Mouse (Mus musculus): ENCODE data around the gene Sec14l1.
A peak's percentile ranks its signal among the peaks of the same experiment; 100 is the strongest.

The Sec14l1 gene

GRCm38 (mm10) chr11:117154088-117154815, 39.3 kb downstream of the Sec14l1 start:
- DNase-seq (ENCODE audit: low spot score) = no peak

GRCm38 (mm10) chr11:117156725-117157124, 41.8 kb downstream of the Sec14l1 start:
- no peak for DNase-seq (ENCODE audit: low spot score)

GRCm38 (mm10) chr11:117158343-117158742, 43.4 kb downstream of the Sec14l1 start:
- no peak for DNase-seq (ENCODE audit: low spot score)

- DNase-seq (ENCODE audit: low spot score) = no peak
These were observed 44.4 kb downstream of the Sec14l1 start for GRCm38 (mm10) chr11:117159257-117159945.

- no peak for DNase-seq (ENCODE audit: low spot score)
These were observed 45.0 kb downstream of the Sec14l1 start for GRCm38 (mm10) chr11:117159946-117160307.

- no peak for DNase-seq (ENCODE audit: low spot score)
These were observed 45.8 kb downstream of the Sec14l1 start for GRCm38 (mm10) chr11:117160791-117161190.

- DNase-seq (ENCODE audit: low spot score) = no peak
These were observed 46.6 kb downstream of the Sec14l1 start for GRCm38 (mm10) chr11:117161574-117161973.

- no peak for DNase-seq (ENCODE audit: low spot score)
These were observed 48.1 kb downstream of the Sec14l1 start for GRCm38 (mm10) chr11:117163098-117163497.

- no peak for DNase-seq (ENCODE audit: low spot score)
These were observed 48.8 kb downstream of the Sec14l1 start for GRCm38 (mm10) chr11:117163771-117164170.

GRCm38 (mm10) chr11:117168278-117169087, 53.5 kb downstream of the Sec14l1 start:
- DNase-seq (ENCODE audit: low spot score) = no peak

- no peak for DNase-seq (ENCODE audit: low spot score)
These were observed 54.2 kb downstream of the Sec14l1 start for GRCm38 (mm10) chr11:117169088-117169635.

- no peak for DNase-seq (ENCODE audit: low spot score)
These were observed 55.0 kb downstream of the Sec14l1 start for GRCm38 (mm10) chr11:117169801-117170565.

GRCm38 (mm10) chr11:117174098-117174892, 59.3 kb downstream of the Sec14l1 start:
- DNase-seq (ENCODE audit: low spot score) = no peak

- DNase-seq (ENCODE audit: low spot score) = peak; percentile 28
These were observed 60.0 kb downstream of the Sec14l1 start for GRCm38 (mm10) chr11:117174924-117175323.

- DNase-seq (ENCODE audit: low spot score) = no peak
These were observed 60.5 kb downstream of the Sec14l1 start for GRCm38 (mm10) chr11:117175472-117175871.

GRCm38 (mm10) chr11:117176304-117176703, 61.3 kb downstream of the Sec14l1 start:
- peak; percentile 29 for DNase-seq (ENCODE audit: low spot score)

- no peak for DNase-seq (ENCODE audit: low spot score)
These were observed 61.9 kb downstream of the Sec14l1 start for GRCm38 (mm10) chr11:117176900-117177299.

GRCm38 (mm10) chr11:117177303-117177979, 62.5 kb downstream of the Sec14l1 start:
- DNase-seq (ENCODE audit: low spot score) = peak; percentile 91

- DNase-seq (ENCODE audit: low spot score) = no peak
These were observed 64.9 kb downstream of the Sec14l1 start for GRCm38 (mm10) chr11:117179902-117180301.

GRCm38 (mm10) chr11:117182808-117183207, 67.8 kb downstream of the Sec14l1 start:
- DNase-seq (ENCODE audit: low spot score) = no peak
